Mouse (Mus musculus) midbrain, embryonic 16.5 days (tissue): Measurements from ENCODE around the gene Nrm. TPM values are rescaled to one million over a fixed set of nuclear protein-coding genes. Genes with fewer than 3 reads are reported as not detected.

Experiments
- ATAC-seq: fragments of 200-750 bp; cut with Nextera tagmentation; 2 replicates; pipeline ENCODE4 v1.8.0; 2017; ENCODE audit warnings: moderate TSS enrichment
- H3K27ac ChIP-seq: fragments of 300-500 bp; sonication (generic); 2 replicates; pipeline ENCODE4 v1.5.1; 2014; ENCODE audit warnings: mild to moderate bottlenecking, low read length, mixed read lengths
- H3K27me3 ChIP-seq: fragments of 300-500 bp; sonication (generic); 2 replicates; pipeline ENCODE4 v1.6.1; 2014; ENCODE audit warnings: low read depth, low read length, mixed read lengths; ENCODE audit not compliant: control insufficient read depth, insufficient read depth
- H3K36me3 ChIP-seq: fragments of 300-500 bp; sonication (generic); 2 replicates; pipeline ENCODE4 v1.6.1; 2014; ENCODE audit warnings: mild to moderate bottlenecking, low read length, moderate library complexity, mixed read lengths; ENCODE audit not compliant: control insufficient read depth, insufficient read depth
- H3K4me1 ChIP-seq: fragments of 300-500 bp; sonication (generic); 2 replicates; pipeline ENCODE4 v1.6.1; 2014; ENCODE audit warnings: mild to moderate bottlenecking, low read length, mixed read lengths; ENCODE audit not compliant: control insufficient read depth, insufficient read depth
- H3K4me2 ChIP-seq: fragments of 300-500 bp; sonication (generic); 2 replicates; pipeline ENCODE4 v1.6.1; 2014; ENCODE audit warnings: mild to moderate bottlenecking, low read length, mixed read lengths
- H3K4me3 ChIP-seq: fragments of 300-500 bp; sonication (generic); 2 replicates; pipeline ENCODE4 v1.5.1; 2014; ENCODE audit warnings: low read depth, mild to moderate bottlenecking, low read length, moderate library complexity, mixed read lengths
- H3K9ac ChIP-seq: fragments of 300-500 bp; sonication (generic); 2 replicates; pipeline ENCODE4 v1.6.1; 2014; ENCODE audit warnings: low read depth, low read length, mixed read lengths
- H3K9me3 ChIP-seq: fragments of 300-500 bp; sonication (generic); replicated peaks from 2 replicates; pipeline ENCODE4 v1.6.1; 2014; ENCODE audit warnings: mild to moderate bottlenecking, low read length, mixed read lengths; ENCODE audit not compliant: control insufficient read depth, poor library complexity, severe bottlenecking
- WGBS: fragments of 180-500 bp; shearing (Covaris S2); extraction: QIAGEN DNeasy Blood & Tissue Kit; methylation state at CpG from one replicate; pipeline ENCODE4 v1.1.7; 2014; 5-methylcytosine and 5-hydroxymethylcytosine counted together
- polyA plus RNA-seq: library from polyadenylated mRNA; unstranded; fragments of >200 nt; fragmentation: Nextera tagmentation; extraction: Ambion mirVana; gene quantifications from 2 replicates; pipeline ENCODE4 v1.2.1, GENCODE M21; 2015

Nrm gene
- polyA plus RNA-seq, 1 experiment from 2014 or later: 14.6 TPM

DNA sequence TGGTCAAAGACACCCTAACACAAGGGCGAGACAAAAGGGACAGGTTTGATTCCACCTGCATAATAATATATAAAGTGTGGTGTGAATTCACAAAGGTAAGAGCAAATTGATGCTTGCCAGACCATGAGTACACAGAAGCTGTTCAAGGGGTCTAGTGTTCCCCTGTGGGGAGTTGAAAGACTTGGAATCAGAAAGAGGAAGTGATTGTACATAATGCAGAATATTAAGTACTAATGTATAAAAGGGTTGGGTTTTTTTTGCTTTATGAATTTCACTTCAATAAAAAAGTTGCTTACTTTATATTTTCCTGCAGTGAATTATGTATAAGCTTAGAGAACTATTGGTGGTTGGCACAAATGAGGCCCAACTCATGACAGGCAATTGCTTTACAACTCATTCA is 1.7 kb upstream of the Nrm start:
- Histone ChIP-seq H3K4me3 (no peak overlapping the region), H3K27me3 (no peaks in the 10 kb centered on the region), H3K4me1 (peaks cover 8% of the 10 kb centered on the region), H3K27ac (no peak overlapping the region), H3K9ac (no peak overlapping the region), H3K36me3 (peaks cover 5% of the 10 kb centered on the region; the same call in 1 of the 2 replicates), H3K4me2 (no peak overlapping the region), H3K9me3 (no peaks in the 10 kb centered on the region)
- no peak for ATAC-seq
- 94% methylated on average over 1 of the region's 1 CpGs for WGBS

- Histone ChIP-seq H3K9ac (no peak overlapping the region), H3K4me2 (no peak overlapping the region), H3K36me3 (peaks cover 5% of the 10 kb centered on the region; the same call in 1 of the 2 replicates), H3K9me3 (no peaks in the 10 kb centered on the region), H3K27me3 (no peaks in the 10 kb centered on the region), H3K4me1 (peaks cover 12% of the 10 kb centered on the region), H3K27ac (no peak overlapping the region), H3K4me3 (no peak overlapping the region)
- no peak for ATAC-seq
- 72% methylated on average over 2 of the region's 2 CpGs for WGBS
Observed at GRCm38 (mm10) chr17:35859835-35860234, 1.3 kb upstream of the Nrm start.

GRCm38 (mm10) chr17:35860831-35861197 is 304 bp upstream of the Nrm start:
- ATAC-seq: peak; percentile 3
- peak overlapping the region; percentile 94 for H3K27ac ChIP-seq
- H3K27me3 ChIP-seq: no peaks in the 10 kb centered on the region
- H3K36me3 ChIP-seq: peaks cover 5% of the 10 kb centered on the region; the same call in 1 of the 2 replicates
- peak overlapping the region; percentile 83 for H3K4me3 ChIP-seq
- H3K4me2 ChIP-seq: peak overlapping the region; percentile 70
- H3K9me3 ChIP-seq: no peaks in the 10 kb centered on the region
- WGBS: 5% methylated on average over 12 of the region's 12 CpGs
- peak overlapping the region; percentile 86 for H3K9ac ChIP-seq
- H3K4me1 ChIP-seq: peaks cover 14% of the 10 kb centered on the region

DNA sequence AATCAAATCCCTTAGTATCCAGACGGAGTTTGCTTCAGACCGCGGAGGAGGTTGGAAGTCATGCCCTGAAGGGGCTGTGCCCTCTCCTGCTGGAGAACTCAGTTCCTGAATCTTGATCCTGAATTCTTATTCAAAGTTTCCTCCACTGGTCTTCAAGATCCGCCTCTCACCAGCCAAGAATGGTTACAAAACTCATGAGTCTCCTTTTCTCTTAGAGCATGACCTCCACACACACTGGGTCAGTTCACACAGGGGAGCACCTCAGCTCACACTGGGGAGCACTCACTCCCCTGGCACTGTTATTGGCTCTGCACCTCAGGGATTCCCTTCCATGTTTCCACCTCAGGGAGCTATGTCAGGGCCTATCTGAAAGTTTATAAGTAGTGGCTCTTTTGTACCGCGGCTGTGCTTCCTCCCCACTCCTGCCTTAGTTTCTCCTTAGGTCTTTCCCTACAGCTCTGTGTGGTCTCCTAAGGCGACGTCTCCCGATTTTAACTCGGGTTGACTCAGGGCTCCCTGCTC is 3.8 kb downstream of the Nrm start:
- Histone ChIP-seq H3K4me1 (peaks cover 44% of the 10 kb centered on the region), H3K27ac (peak overlapping the region; percentile 95), H3K27me3 (no peaks in the 10 kb centered on the region), H3K36me3 (no peaks in the 10 kb centered on the region), H3K9me3 (no peaks in the 10 kb centered on the region), H3K4me2 (peak overlapping the region; percentile 95), H3K4me3 (peak overlapping the region; percentile 74), H3K9ac (peak overlapping the region; percentile 85)
- 21% methylated on average over 10 of the region's 10 CpGs for WGBS
- ATAC-seq: no peak

GRCm38 (mm10) chr17:35865481-35866280 is 4.6 kb downstream of the Nrm start, which contains the start of gene Ppp1r18:
Ppp1r18 (plus strand) TSS chr17:35865593.
- H3K27me3 ChIP-seq: no peaks in the 10 kb centered on the region
- peaks cover 50% of the 10 kb centered on the region for H3K4me1 ChIP-seq
- 0% methylated on average over 47 of the region's 48 CpGs for WGBS
- peak within 1 kb of the TSS; percentile 74 for H3K4me3 ChIP-seq
- peak within 1 kb of the TSS; percentile 95 for H3K4me2 ChIP-seq
- H3K27ac ChIP-seq: peak within 1 kb of the TSS; percentile 95
- H3K9me3 ChIP-seq: no peaks in the 10 kb centered on the region
- peak within 1 kb of the TSS; percentile 85 for H3K9ac ChIP-seq
- no peaks in the 10 kb centered on the region for H3K36me3 ChIP-seq
- peak; percentile 53 for ATAC-seq

DNA sequence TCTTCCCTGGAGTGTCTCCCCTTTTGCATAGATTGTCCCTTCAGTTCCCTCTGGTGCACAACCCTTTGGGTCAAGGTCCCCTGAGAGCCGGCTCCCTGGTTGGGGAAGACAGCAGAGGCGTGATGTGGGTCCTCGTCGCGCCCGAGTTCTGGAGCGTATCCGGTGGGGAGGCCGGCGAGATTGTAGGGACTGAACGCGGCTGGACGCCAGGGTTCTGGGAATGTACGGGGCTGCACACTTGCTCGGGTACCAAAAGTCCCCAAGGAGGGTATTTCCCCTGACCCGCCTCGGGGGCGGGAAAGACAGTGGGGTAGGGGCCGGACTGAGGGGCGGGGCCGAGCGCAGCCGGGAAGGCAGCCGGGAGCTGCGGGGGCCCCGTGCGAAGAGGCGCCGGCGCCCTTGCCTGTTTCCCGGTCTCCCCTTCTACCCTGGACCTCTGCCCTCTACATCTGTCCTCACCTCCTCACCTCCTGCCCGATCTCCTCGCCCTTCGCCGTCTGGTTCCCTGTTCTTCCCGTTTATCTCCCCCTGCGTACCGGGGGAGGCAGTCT is 5.2 kb downstream of the Nrm start:
- under 1% methylated on average over 24 of the region's 38 CpGs for WGBS
- H3K27ac ChIP-seq: peak overlapping the region; percentile 95

GRCm38 (mm10) chr17:35866911-35867890 is 6.1 kb downstream of the Nrm start:
- no peaks in the 10 kb centered on the region; the same call in 1 of the 2 replicates for H3K36me3 ChIP-seq
- H3K27me3 ChIP-seq: no peaks in the 10 kb centered on the region
- no peaks in the 10 kb centered on the region; the same call in 1 of the 2 replicates for H3K9me3 ChIP-seq
- peak overlapping the region; percentile 74 for H3K4me3 ChIP-seq
- peak overlapping the region; percentile 95 for H3K27ac ChIP-seq
- H3K4me1 ChIP-seq: peaks cover 49% of the 10 kb centered on the region
- H3K9ac ChIP-seq: peak overlapping the region; percentile 85
- peak overlapping the region; percentile 95 for H3K4me2 ChIP-seq
- 7% methylated on average over 26 of the region's 26 CpGs for WGBS
- no peak; the same call in 1 of the 2 replicates for ATAC-seq

More for the DNA sequence above, 5.2 kb downstream of the Nrm start:
- Histone ChIP-seq H3K4me3 (peak overlapping the region; percentile 74), H3K36me3 (no peaks in the 10 kb centered on the region; the same call in 1 of the 2 replicates), H3K9me3 (no peaks in the 10 kb centered on the region; the same call in 1 of the 2 replicates), H3K9ac (peak overlapping the region; percentile 85), H3K4me1 (peaks cover 50% of the 10 kb centered on the region), H3K27me3 (no peaks in the 10 kb centered on the region), H3K4me2 (peak overlapping the region; percentile 95)
- peak; percentile 21 for ATAC-seq

DNA sequence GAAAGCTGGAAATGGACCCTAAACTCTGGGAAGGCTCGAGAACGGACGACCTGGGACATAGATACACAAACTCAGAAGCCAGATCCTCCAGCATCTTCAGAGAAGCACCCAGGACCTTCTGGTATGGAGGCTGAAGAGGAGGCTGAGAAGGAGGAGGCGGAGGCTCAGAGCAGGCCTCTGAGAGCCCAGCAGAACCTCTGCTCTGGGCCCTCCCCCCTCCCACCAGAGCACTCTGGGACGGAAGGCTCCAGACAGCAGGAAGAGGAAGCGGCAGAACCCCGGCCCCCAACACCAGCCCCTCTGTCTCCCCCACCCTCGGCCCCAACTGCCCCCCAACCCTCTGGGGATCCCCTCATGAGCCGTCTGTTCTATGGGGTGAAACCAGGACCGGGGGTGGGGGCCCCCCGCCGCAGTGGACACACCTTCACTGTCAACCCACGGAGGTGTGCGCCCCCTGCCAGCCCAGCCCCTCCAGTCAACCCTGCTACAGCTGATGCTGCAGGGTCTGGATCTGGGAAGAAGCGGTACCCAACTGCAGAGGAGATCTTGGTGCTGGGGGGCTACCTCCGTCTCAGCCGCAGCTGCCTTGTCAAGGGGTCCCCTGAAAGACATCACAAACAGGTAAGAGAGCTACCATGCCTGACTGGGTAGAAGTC is 7.2 kb downstream of the Nrm start:
- no peak for ATAC-seq

More for the DNA sequence above, 7.2 kb downstream of the Nrm start:
- Histone ChIP-seq H3K4me1 (peaks cover 58% of the 10 kb centered on the region), H3K4me2 (peak overlapping the region; percentile 95), H3K27ac (peak overlapping the region; percentile 95), H3K9me3 (no peaks in the 10 kb centered on the region; the same call in 1 of the 2 replicates), H3K9ac (peak overlapping the region; percentile 85), H3K4me3 (peak overlapping the region; percentile 74), H3K27me3 (no peaks in the 10 kb centered on the region), H3K36me3 (no peaks in the 10 kb centered on the region; the same call in 1 of the 2 replicates)
- WGBS: 37% methylated on average over 15 of the region's 17 CpGs
